Mouse (Mus musculus) layer of hippocampus, postnatal 14 days (tissue): Measurements from ENCODE around the gene Pax9. TPM values are rescaled to one million over a fixed set of nuclear protein-coding genes. Genes with fewer than 3 reads are reported as not detected.

Experiments
- DNase-seq, 2 experiments: peaks; one replicate each; pipeline ENCODE4 v3.0.0; 2021 to 2022; ENCODE audit warnings: low spot score in 2 of 2, mixed read lengths in 1 of 2
- long read RNA-seq, 2 experiments: library from polyadenylated mRNA; stranded (forward); transcript quantifications; one replicate each; pipeline ENCODE4 v2.0.0; 2021
- total RNA-seq, 2 experiments: library from RNA; stranded (reverse); gene quantifications; 2 replicates each; pipeline ENCODE4 v1.2.3; 2021

Pax9 gene
- not detected for total RNA-seq
- long read RNA-seq, experiment 1, result 0 reads
- long read RNA-seq, experiment 2, result 0 reads

DNA sequence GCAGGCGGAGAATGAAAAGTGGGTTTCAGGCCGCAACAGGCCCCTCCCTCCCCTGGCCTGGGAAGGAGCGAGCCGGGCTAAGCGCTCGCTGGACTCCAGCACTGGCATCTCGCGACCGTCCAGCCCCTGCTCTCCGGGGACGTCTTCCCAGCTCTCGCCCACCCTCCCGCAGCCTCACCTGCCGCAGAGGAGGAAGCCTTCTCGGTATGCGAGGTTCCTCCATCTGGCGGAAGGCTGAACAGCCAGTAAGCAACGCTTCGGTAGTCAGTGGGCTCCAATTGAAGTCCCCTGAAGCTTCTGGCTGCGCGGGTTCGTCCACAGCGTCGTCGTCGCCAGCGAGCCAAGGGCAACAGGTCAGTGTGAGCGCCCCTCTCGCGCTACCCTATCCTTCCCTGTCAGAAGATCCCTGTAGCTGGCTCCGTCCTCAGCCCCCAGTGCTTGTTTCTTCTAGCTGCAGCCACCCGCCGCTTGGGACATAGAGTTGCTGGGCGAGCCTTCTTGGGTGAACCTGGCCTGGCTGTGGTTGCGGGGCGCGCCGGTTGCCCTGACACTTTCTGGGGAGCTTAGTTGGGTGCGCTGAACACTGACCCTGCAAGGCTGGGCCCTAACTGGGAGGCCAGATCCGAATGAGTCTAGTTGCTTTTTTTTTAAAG lies at the start of gene Pax9:
TSS of gene Pax9 (plus strand) at position 341 of the 653 bp plus-strand sequence.
- DNase-seq, result no peak

DNA sequence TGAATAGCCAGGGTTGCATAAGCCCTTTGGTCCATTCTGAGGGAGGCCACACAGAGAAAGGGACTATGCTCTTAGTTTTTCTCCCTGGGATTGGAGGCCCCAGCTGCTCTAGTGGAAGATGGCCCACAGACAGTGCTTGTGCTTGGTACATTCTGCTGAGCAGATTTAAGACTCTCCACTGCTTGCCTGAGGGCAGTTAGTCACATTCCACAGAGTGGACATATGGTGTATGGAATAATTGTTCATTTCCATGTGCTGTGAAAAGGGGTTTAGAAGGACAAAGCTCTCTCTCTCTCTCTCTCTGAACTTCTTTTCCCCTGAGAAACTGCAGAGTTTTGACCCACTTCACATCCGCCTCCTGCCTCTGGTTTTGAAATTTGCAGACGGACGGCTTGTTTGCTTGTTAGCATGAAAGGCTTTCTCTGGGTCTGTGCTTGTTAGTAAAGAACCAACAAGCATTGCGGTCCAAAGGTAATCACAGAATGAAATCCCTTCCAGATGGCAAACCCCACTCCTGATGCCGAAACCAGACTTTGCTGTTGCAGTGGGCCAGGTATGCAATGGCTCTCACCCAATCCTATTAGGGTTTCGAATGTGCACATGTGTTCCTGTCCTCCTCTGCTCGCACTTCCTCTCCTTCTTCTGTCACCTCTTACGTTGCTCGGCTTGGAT lies 22.0 kb upstream of the Pax9 start:
- DNase-seq, result no peak

DNA sequence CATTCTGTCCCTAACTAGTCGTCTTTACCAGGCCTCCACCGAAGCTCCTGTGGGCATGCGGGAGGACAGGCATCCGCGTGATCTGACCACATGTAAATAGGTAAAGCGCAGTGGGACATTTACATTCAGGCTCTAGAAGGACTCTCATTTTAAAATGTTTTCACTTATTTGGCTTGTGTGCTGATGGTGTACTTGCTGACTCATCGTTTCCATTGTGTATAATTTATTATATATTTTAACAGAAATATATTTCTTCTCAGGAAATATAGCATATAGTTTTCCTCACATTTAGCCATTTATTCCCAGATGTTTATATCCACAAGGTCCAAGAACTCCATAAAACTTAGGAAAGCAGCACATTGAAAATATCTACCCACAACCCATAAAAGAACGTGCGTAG lies 20.8 kb upstream of the Pax9 start:
- no peak for DNase-seq

DNA sequence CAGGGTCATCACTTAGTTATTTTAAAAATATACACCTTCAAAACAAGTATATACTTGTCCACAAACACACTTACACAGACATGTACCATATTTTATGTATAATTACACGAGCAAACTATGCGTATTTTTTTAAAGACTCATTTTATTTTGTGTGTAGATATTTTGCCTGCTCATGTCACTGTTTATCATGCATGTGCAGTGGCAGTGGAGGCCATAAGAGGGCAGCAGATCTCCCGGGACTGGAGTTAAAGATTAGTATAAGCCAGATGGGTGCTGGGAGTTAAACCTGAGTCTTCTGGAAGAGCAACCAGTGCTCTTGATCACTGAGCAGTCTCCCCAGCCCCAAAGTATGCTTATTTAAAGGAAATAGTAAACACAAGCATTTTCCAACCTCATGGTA lies 16.8 kb upstream of the Pax9 start:
- DNase-seq, result no peak

DNA sequence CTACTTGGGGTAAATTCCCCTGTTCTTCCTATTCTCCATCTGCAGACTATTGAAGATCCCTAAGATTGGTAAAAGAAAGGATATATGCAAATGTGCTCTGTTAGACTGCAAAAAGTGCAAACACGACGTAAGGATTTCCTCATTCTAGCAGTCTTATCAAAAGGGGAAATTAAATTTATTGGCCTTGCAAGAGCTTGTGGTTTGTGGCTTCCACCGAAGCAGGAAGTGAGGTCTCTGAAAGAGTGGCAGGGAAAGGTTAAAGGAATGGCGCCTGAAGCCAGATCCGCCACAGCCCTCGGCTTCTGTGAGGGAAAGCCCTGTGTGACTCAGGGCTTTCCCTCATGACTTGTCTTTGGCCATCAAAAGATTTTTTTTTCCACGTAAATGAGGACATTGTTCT lies 13.9 kb upstream of the Pax9 start:
- DNase-seq, result no peak

DNA sequence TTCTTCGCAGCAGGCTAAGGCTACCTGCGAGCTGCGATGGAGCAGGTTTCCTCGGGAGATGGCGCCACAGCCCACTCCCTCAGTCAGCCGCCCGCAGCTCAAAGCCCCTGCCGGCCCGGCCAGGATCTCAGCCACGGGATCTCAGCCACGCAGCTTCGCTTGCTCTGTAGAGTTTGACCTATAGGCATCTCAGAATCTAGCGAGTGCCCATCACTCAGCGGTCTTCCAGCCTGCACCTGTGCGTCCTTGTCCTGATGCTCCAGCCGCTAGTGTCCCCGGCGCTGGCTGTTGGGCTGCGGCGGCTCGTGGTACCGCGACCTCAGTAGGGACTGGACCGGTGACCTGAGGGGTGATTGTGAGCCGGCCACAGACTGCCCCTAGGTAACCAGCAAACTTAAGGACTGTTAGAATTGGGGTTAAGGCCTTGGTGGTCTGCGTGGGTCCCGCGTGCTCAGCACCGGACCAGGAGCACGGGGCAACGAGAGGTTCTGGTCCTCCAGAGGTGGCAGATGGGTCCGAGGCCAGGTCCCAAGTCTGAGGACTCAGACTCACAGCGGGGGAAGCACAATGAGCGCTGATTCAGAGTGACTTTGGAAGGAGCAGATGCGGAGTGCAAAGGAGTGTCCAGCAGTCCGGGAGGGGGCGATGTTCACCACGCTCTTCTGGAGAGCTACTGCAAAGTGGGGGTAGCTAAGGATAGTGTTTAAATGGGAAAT lies 10.3 kb upstream of the Pax9 start:
- DNase-seq, result no peak

DNA sequence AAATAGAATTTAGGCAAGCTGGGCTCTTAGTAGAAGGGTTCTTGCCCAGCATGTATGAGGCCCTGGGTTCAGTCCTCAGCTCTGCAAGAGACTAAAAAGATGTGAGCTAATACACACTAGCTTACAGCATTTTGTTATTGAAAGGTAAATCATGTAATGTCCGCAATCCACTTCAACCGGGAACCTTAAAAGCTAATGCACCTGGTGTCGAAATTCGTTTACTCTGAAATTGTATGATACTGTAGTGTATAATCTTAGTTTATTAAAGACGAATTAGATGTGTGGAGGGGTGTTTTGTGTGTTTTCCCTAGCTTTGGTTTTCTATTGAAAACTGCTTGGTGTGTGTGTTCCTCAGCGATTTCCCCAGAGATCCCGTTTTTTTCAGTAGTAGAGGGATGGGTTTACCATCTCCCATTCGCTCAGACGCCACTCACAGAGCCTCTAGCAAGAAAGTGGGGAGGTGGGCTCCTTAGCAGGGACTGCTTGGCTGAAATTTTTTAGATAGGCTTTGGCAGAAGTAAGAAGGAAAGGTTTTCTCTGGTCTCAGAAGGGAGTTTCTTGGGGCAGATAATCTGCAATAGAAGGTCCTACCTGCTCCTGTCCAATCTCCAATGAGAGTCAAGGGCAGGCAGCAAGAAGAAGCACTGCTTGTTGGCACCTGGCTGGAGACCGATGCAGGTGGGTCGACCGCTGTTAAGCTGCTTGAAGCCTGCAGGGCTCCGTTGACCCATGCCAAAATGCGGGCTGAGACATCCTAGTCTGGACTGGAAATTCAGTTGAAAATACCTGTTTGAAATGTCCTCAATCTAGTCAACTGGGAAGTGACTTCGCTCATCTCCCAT lies 3.7 kb upstream of the Pax9 start:
- no peak for DNase-seq

DNA sequence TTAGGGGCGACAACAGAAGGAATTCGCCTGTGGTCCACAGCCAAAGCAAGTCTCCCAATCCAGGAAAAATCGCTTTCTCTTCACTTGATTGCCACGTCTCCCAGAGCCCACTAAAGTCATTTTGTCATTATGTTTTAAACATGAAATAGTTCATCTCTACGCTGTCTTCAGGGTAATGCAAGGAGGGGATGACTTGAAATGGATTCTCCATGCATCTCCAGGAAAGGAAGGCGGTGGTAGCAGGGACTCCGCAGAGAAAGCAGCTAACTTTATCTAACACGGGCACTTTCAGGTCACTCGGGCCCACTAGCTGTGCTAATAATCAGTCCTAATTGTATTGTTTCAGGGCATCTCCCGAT lies 3.1 kb upstream of the Pax9 start:
- no peak for DNase-seq

DNA sequence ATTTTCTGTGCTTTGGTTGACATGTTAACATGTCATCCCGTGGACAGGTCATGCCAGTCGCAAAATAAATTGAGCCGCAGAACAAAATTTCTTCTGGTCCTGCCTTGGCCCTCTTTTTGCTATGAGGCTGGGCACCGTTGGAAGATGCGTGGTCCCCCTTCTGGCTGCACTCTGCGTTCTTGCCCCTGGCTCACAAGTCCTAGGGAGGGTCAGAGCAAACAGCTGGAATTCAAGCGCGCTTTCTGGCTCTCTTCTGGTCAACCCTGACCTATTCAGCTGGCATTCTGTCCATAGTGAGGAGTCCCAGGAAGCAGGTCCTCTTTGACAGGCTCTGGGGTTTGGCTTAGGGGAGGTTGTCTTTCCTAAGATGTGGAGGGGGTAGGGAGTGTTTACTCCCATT lies 2.6 kb upstream of the Pax9 start:
- DNase-seq, result no peak

DNA sequence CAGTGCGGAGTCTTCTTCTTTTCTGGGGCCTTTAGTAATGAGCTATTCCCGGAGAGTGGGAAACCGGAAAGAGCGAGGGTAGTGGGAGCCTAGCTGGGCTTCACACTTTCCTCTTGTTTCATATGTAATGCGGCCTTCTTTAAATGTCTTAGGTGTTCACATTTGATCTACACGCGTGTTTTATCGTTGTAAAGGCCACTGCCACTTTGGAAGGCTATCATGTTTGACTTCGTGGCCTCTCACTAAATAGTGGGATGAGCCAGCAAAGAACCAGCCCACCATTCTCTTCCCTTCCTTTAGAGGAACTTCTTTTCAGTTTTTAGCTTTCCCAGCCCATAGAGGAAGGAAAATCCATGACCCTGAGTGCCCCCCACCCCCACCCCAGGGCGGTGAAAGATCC lies 2.2 kb upstream of the Pax9 start:
- DNase-seq, result no peak

DNA sequence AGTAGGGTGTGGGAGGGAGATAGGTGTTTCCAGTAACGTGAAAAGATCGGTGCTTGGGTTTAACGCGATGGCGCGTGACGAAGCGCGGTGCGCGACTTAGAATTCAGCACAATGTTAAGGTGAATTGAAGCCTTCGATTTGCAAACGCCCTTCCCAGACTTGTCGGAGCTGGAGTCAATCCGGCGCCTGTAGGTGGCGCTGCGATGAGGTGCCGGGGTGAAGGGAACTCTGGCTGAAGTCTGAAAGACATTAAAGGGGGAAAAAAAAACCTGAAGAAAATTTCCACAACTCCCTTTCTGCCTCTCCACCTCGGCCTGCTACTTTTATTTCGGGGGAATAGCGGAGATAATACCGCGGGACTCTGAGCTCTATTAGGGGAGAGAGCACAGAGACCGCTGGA lies 1.8 kb upstream of the Pax9 start:
- DNase-seq, result no peak

DNA sequence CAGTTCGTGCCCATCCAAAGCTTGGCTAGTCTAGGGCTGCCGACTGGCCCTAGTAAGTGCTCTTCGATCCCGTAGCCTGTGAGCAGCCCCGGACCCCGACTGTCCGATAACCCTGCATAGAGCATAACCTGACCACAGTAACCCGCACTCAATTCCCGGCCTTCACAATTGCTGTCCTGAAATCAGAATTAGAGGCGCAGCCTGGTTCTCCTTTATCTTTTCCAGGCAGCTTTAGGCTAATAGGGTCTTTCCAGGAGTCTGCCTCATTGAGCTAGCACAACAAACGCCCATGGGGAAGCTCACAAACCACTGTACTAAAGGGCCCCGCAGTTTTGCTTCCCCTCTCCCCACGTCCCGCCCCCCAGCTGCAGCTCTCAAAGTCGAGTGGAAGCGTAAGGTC lies 1.2 kb upstream of the Pax9 start:
- no peak for DNase-seq

DNA sequence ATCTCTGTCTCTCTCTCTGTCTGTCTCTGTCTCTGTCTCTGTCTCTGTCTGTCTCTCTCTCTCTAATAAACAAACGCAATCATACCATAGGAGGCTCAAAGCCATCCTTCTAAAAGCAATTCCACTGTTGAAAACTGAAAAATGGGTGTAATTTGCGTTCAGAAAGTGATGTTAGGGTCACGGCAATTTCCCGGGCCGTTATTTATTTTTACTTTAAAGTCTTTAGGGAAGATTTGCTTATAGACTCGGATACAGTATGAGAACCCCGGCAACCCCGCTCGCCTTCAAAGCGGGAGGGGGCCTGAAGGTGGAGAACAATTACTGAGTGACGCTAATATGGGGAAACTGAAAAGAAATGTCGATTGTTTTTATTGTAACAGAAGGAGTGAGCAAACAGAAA lies 566 bp upstream of the Pax9 start:
- DNase-seq, result no peak

DNA sequence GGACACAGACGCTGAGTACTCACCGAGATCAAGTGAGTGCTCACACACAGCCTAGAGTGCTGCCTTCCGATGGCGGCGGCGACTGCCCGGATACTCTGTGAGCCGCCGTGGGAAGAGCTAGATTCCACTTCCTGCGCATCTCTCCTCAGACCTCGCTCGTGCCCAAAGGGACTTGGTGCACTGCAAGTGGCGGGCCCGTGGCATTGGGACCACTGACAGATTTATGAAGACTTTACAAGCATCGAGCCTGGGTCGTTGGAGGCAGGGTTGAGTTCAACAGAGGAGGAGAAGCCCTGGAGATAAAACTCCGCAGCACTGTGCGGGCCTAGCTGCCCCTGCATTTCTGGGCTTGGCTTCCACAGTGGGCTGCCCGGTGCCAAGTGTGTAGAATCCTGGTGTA lies 969 bp downstream of the Pax9 start:
- DNase-seq, result no peak

DNA sequence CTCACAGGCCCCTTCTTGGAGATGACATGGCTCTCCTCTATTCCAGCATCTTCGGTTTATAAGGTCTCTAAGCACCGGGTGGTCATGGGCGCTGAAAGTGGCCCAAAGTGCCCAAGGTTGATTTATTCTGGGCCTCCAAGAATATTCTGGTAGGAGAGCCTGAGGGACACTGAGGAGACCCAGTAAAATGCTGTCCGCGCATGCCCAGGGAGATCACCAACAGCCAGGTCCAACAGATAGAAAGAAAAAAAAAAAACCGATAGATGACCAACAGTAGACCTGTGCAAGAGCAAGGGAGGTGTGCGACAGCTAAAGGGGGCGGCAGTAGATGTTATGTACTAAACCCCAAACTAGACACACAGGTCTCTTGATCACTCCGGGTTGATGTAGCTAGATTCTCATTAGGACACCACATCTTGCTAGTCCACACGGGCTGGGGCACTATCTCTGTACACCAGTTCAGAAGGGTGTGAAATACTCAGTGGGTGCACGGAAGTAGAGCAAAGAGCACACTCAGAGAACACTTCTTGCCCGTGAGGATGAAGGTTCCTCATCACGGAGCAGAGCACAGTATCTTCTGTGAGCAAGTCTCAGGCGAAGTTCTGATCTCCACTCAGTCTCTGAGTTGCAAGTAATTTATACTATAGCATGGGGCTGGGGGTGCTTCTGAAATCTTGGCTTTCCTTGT lies 2.0 kb downstream of the Pax9 start:
- no peak for DNase-seq

DNA sequence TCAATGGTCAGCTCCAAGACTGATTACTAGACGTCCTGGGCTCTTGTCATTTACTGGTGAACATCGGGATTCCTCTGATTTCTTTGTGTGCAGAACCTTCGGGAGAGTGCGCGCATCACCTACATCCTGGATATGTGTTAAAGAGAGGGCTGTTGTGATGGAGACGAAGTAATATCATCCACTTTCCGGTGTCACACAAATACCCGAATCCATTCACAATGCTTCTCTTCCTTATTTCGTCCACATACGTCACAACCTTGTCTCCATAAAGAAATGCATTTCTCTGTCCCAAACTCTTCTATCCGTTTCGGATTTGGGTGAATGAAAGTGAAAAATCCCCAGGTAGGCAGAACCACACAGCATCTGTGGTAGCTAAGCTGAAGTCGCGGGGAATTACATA lies 2.8 kb downstream of the Pax9 start:
- DNase-seq, result no peak

DNA sequence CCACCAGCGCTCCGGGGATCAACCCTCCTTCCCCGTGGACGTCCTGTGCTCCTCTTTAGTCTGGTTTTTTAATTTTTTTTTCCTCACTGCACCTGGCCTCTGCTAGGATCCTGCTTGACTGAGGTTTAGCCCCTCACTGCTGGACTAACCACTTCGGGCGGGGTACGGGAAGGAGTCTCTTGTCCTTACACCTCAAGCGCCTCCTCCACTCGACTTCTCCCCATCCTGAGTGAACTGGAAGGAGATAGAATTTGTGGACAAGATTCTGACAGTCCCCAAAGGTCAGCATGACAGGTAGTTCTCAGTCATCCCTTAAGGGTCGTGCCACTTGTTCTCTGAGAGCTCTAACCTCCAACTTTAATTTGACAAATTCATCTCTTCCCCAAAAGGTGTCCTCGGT lies 3.4 kb downstream of the Pax9 start:
- no peak for DNase-seq

DNA sequence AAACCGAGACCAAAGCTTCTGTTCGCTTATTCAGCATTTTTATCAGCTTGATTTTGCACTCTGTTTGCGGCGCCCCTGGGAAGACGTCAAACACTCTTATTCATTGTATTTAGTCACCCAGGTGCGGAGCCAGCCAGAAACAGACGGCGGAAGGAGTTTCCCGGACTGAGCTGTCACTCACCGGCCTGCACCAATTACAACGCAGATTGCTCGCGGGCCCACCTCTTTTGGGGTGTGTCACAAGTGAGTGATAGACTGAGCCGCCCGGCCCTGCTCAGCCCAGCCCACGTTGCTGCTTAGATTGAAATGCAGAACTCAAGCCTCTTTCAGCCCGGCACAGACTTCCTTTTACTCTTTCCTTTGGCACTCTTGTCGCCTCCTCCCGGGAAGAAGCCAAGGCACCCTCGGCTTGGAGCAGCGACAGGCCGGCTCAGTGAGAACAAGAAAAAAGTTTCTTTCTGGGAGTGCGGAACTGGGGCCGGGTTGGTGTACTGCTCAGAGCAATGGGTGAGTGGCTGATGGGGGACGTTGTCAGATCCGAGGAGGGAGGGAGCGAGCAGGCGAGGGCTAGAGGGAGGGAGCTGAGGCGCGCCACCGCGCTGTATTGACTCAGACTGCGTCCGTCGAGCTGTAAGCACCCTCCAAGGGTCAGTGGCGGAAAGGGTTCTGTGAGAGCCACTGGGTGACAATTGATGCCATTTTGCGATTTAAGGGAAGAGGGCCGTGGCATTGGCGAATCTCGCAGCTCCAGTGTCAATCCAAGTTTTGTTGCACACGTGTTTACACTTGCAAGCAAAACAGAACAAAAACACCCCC lies 4.0 kb downstream of the Pax9 start:
- peak in 1 of 2 experiments; percentile 43 for DNase-seq

DNA sequence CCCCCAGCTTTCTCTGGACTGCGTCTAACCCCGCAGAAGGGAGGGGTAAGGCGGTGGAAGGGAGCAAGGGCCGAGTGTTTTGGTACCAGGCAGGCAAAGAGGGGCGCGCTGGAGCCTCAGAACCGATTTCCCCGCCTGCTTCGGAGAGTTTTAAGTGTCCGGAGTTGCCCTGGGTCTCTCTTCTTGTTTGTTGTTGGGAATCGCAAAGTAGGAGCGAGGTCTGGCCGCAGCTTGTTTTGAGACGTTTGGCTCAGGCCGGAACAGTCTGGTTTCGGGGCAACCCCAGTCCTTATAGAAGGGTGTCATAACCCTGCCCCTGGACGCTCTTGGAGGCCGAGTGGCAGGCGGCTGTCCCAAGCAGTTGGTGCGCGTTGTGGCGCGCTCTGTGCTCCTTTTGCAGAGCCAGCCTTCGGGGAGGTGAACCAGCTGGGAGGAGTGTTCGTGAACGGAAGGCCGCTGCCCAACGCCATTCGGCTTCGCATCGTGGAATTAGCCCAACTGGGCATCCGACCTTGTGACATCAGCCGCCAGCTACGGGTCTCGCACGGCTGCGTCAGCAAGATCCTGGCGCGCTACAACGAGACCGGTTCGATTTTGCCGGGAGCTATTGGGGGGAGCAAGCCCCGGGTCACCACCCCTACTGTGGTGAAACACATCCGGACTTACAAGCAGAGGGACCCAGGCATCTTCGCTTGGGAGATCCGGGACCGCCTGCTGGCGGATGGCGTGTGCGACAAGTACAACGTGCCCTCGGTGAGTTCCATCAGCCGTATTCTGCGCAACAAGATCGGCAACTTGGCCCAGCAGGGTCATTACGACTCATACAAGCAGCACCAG lies 4.8 kb downstream of the Pax9 start:
- DNase-seq, result no peak
